Mouse (Mus musculus) lung, adult 2 months (tissue): ENCODE data around the gene Ryr3.

Source experiments
- CTCF ChIP-seq: fragments of 200-500 bp; IDR thresholded peaks from 2 replicates; pipeline ENCODE4 v1.5.1; 2011; ENCODE audit warnings: mild to moderate bottlenecking, low read length, control low read depth; ENCODE audit not compliant: insufficient read depth
- POLR2A ChIP-seq: fragments of 200-500 bp; IDR thresholded peaks from 2 replicates; pipeline ENCODE4 v1.6.1; 2011; ENCODE audit warnings: low read depth, mild to moderate bottlenecking, control low read depth, low read length, borderline replicate concordance; ENCODE audit errors: extremely low read depth

DNA sequence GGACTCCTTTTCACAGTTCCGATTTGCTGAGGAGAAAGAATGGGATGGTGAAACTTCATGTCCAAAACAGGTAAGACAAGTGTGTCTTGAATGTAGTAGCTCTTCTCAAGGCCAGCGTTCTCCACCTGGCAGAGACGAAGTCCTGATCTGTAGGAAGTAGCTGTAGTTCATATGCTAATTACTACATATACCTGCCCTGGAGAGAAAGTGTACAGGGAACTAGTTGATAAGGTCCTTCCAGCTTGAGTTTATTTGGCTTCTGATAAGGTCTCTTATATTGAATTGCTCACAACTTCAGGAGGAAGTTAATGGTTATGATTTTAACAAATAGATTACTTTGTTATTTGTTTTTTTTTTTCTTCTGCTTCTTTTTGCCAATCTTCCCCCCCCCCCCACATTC is 591.7 kb downstream of the Ryr3 start:
- TF ChIP-seq CTCF (no peak), POLR2A (no peak)
